Mouse (Mus musculus) heart, adult 2 months (tissue): ENCODE measurements at regions not wholly inside any gene's neighbourhood (a gene's known extent, or its start where the extent isn't known, plus 50 kb on each side); places are given as distances from the start of the nearest gene placed in this dataset.

Experiments
- DNase-seq, 2 experiments: peaks; one replicate each; pipeline ENCODE4 v3.0.0; 2021
- H3K27ac ChIP-seq: fragments of 200-600 bp; 2 replicates; pipeline ENCODE4 v1.8.1; 2022
- H3K27me3 ChIP-seq: fragments of 200-500 bp; 2 replicates; pipeline ENCODE4 v1.6.1; 2012; ENCODE audit warnings: mild to moderate bottlenecking, low read length, inconsistent platforms, mixed read lengths; ENCODE audit not compliant: control insufficient read depth, insufficient read depth
- H3K36me3 ChIP-seq: fragments of 200-500 bp; 2 replicates; pipeline ENCODE4 v1.6.1; 2012; ENCODE audit warnings: low read length, inconsistent platforms; ENCODE audit not compliant: control insufficient read depth, insufficient read depth
- H3K4me1 ChIP-seq: fragments of 200-500 bp; 2 replicates; pipeline ENCODE4 v1.6.1; 2011; ENCODE audit warnings: low read length; ENCODE audit not compliant: control insufficient read depth, insufficient read depth
- H3K4me3 ChIP-seq: fragments of 200-600 bp; 2 replicates; pipeline ENCODE4 v1.8.1; 2022
- H3K79me2 ChIP-seq: fragments of 200-500 bp; replicated peaks from 2 replicates; pipeline ENCODE4 v1.6.1; 2012; ENCODE audit warnings: mild to moderate bottlenecking, inconsistent platforms, low read length, moderate library complexity, mixed read lengths; ENCODE audit not compliant: control insufficient read depth, insufficient read depth
- H3K9ac ChIP-seq: fragments of 200-500 bp; 2 replicates; pipeline ENCODE4 v1.6.1; 2012; ENCODE audit warnings: low read depth, mild to moderate bottlenecking, control low read depth, inconsistent platforms, low read length, mixed read lengths
- CTCF ChIP-seq: fragments of 200-600 bp; IDR thresholded peaks from 2 replicates; pipeline ENCODE4 v1.8.1; 2022; ENCODE audit warnings: antibody characterized with exemption, mild to moderate bottlenecking, moderate library complexity
- EP300 ChIP-seq: fragments of 200-500 bp; IDR thresholded peaks from 2 replicates; pipeline ENCODE4 v1.6.1; 2011; ENCODE audit warnings: low read depth, low read length, control low read depth; ENCODE audit not compliant: insufficient read depth
- POLR2A ChIP-seq: fragments of 200-500 bp; IDR thresholded peaks from 2 replicates; pipeline ENCODE4 v1.6.1; 2011; ENCODE audit warnings: mild to moderate bottlenecking, low read depth, low read length, control low read depth; ENCODE audit not compliant: insufficient read depth
- WGBS: fragments of 180-500 bp; shearing (Covaris S2); methylation state at CpG from one replicate; pipeline ENCODE4 v1.1.7; 2018; 5-methylcytosine and 5-hydroxymethylcytosine counted together
- intact Hi-C: fragments of 180-260 bp; cut with DNase I; formaldehyde crosslinking; loops from one replicate; pipeline ENCODE4 v1.15.1; 2025

- Histone ChIP-seq H3K79me2 (no peaks in the 10 kb centered on the region), H3K36me3 (no peaks in the 10 kb centered on the region), H3K27me3 (no peaks in the 10 kb centered on the region), H3K4me3 (no peak overlapping the region), H3K9ac (no peak overlapping the region), H3K4me1 (no peaks in the 10 kb centered on the region), H3K27ac (no peak overlapping the region)
- DNase-seq = no peak
- TF ChIP-seq EP300 = no peak
- no peak for TF ChIP-seq POLR2A
- TF ChIP-seq CTCF = no peak
- WGBS = 65% methylated on average over 4 of the region's 4 CpGs
- intact Hi-C loops = no loop called here
Measured at GRCm38 (mm10) chr4:54071951-54072350, 246.1 kb downstream of the Tmem38b start.

GRCm38 (mm10) chr4:54072482-54072881, 246.6 kb downstream of the Tmem38b start:
- no peak overlapping the region for H3K27ac ChIP-seq
- 35% methylated on average over 3 of the region's 3 CpGs for WGBS
- H3K27me3 ChIP-seq = no peaks in the 10 kb centered on the region
- H3K4me3 ChIP-seq = no peak overlapping the region
- no peaks in the 10 kb centered on the region for H3K36me3 ChIP-seq
- intact Hi-C loops = no loop called here
- no peaks in the 10 kb centered on the region for H3K79me2 ChIP-seq
- DNase-seq = no peak
- H3K9ac ChIP-seq = no peak overlapping the region
- TF ChIP-seq POLR2A = no peak
- TF ChIP-seq EP300 = no peak
- no peak for TF ChIP-seq CTCF
- H3K4me1 ChIP-seq = no peaks in the 10 kb centered on the region

DNA sequence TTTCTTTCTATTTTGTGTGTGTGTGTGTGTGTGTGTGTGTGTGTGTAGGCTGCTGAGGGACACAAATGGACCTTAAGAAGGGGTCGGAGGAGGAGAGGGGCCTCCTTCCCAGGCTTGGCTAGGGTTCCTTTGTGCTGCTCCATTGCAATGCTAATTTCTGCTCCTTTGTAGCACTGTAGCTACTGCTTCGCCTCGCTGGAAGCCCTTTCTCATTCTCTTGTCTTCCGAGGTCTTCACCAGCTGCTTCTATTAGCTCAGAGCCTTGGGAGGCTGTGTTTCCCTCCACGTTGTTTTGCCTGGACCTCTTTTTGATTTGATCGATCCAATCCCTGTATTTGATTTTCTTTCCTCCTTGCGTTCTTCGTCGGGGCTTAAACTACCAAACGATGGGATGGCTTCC, 247.1 kb downstream of the Tmem38b start:
- WGBS = 51% methylated on average over 10 of the region's 10 CpGs
- H3K27ac ChIP-seq = no peak overlapping the region
- intact Hi-C loops = no loop called here
- no peaks in the 10 kb centered on the region for H3K27me3 ChIP-seq
- TF ChIP-seq POLR2A (no peak), CTCF (no peak), EP300 (no peak)
- H3K9ac ChIP-seq = no peak overlapping the region
- no peak overlapping the region for H3K4me3 ChIP-seq
- H3K79me2 ChIP-seq = no peaks in the 10 kb centered on the region
- H3K36me3 ChIP-seq = no peaks in the 10 kb centered on the region
- H3K4me1 ChIP-seq = no peaks in the 10 kb centered on the region
- DNase-seq = no peak

DNA sequence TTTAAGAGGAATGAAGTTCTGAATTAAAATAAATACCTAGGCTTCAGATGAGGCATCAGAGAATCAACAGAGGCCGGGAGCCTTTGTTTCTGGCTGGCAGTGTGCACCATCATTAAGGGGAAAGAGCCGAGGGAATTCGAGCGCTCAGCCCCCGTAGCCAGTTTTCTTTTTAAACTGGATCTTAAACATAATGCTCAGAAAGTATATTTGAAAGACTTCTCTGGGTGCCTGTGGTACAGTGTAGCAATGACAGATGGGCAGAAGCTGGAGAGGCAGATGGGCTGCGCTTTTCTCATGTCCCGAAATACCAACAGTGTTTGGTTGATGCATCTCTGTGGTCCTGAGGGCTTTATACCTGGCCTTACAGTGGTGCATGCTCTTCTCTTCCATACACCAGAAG, 247.6 kb downstream of the Tmem38b start:
- Histone ChIP-seq H3K79me2 (no peaks in the 10 kb centered on the region), H3K4me3 (no peak overlapping the region), H3K27ac (no peak overlapping the region), H3K9ac (no peak overlapping the region), H3K36me3 (no peaks in the 10 kb centered on the region), H3K4me1 (no peaks in the 10 kb centered on the region), H3K27me3 (no peaks in the 10 kb centered on the region)
- 88% methylated on average over 7 of the region's 7 CpGs for WGBS
- intact Hi-C loops = no loop called here
- TF ChIP-seq EP300 (no peak), CTCF (no peak), POLR2A (no peak)
- DNase-seq = no peak

DNA sequence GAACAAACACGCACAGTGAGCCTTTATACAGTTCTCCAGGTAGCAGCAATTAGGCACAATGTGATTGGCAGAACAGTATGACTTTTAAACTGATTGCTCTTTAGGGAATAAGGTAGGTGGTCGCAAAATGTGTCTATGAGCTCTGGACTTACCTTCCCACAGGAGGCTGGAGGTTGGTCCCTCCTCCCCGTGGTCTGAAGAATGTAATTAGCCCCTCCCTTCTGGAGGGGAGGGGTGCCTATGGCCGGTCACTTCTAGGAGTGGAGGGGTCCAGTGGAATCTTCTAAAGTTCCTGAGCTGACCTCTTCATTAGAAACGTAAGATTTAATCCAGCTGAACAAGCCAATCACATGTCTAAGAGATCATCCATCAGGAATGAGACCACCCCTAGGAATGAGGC, 248.4 kb downstream of the Tmem38b start:
- Histone ChIP-seq H3K4me1 (no peaks in the 10 kb centered on the region), H3K27me3 (no peaks in the 10 kb centered on the region), H3K79me2 (no peaks in the 10 kb centered on the region), H3K36me3 (no peaks in the 10 kb centered on the region), H3K4me3 (no peak overlapping the region), H3K9ac (no peak overlapping the region), H3K27ac (no peak overlapping the region)
- WGBS = 60% methylated on average over 5 of the region's 5 CpGs
- intact Hi-C loops = no loop called here
- no peak for DNase-seq
- TF ChIP-seq POLR2A (no peak), CTCF (no peak), EP300 (no peak)

- no peaks in the 10 kb centered on the region for H3K79me2 ChIP-seq
- 79% methylated on average over 9 of the region's 9 CpGs for WGBS
- no peak overlapping the region for H3K4me3 ChIP-seq
- no peak overlapping the region for H3K27ac ChIP-seq
- DNase-seq = no peak
- TF ChIP-seq POLR2A (no peak), CTCF (no peak), EP300 (no peak)
- no peaks in the 10 kb centered on the region for H3K36me3 ChIP-seq
- H3K4me1 ChIP-seq = no peaks in the 10 kb centered on the region
- H3K9ac ChIP-seq = no peak overlapping the region
- intact Hi-C loops = no loop called here
- H3K27me3 ChIP-seq = no peaks in the 10 kb centered on the region
Measured at GRCm38 (mm10) chr4:54080526-54080925, 254.7 kb downstream of the Tmem38b start.

- Histone ChIP-seq H3K27ac (no peak overlapping the region), H3K79me2 (no peaks in the 10 kb centered on the region), H3K9ac (no peak overlapping the region), H3K4me3 (no peak overlapping the region), H3K27me3 (no peaks in the 10 kb centered on the region), H3K36me3 (no peaks in the 10 kb centered on the region), H3K4me1 (no peaks in the 10 kb centered on the region)
- no peak for TF ChIP-seq POLR2A
- no peak for TF ChIP-seq EP300
- no peak for TF ChIP-seq CTCF
- intact Hi-C loops = no loop called here
- WGBS = 83% methylated on average over 5 of the region's 5 CpGs
- DNase-seq = no peak
Measured at GRCm38 (mm10) chr4:54081411-54081810, 255.6 kb downstream of the Tmem38b start.
